Mouse (Mus musculus) T-helper 2 cell (primary cell): Measurements from ENCODE around the gene Camta1.

Experiments used
- in situ Hi-C: fragments of 300-600 bp; cut with MboI, MseI; formaldehyde crosslinking; loops from one replicate; pipeline ENCODE4 v1.15.1; 2025; ENCODE audit warnings: high pct_unique_total_duplicates

Camta1 gene

GRCm38 (mm10) chr4:150956369-150957105, 905.1 kb downstream of the Camta1 start:
- in situ Hi-C loops, result no loop called here

- in situ Hi-C loops, result no loop called here
Measured at GRCm38 (mm10) chr4:150950972-150951371, 910.7 kb downstream of the Camta1 start.

GRCm38 (mm10) chr4:150944707-150945106, 917.0 kb downstream of the Camta1 start:
- in situ Hi-C loops, result no loop called here

- in situ Hi-C loops, result no loop called here
Measured at GRCm38 (mm10) chr4:150939991-150940651, 921.6 kb downstream of the Camta1 start.

GRCm38 (mm10) chr4:150938063-150938452, 923.6 kb downstream of the Camta1 start:
- in situ Hi-C loops, result no loop called here

- in situ Hi-C loops, result no loop called here
Measured at GRCm38 (mm10) chr4:150937293-150938062, 924.2 kb downstream of the Camta1 start.

- in situ Hi-C loops, result no loop called here
Measured at GRCm38 (mm10) chr4:150933503-150933902, 928.2 kb downstream of the Camta1 start.

GRCm38 (mm10) chr4:150927789-150928188, 933.9 kb downstream of the Camta1 start:
- in situ Hi-C loops, result no loop called here

GRCm38 (mm10) chr4:150926924-150927705, 934.6 kb downstream of the Camta1 start:
- in situ Hi-C loops, result no loop called here

GRCm38 (mm10) chr4:150925923-150926322, 935.8 kb downstream of the Camta1 start:
- in situ Hi-C loops, result no loop called here

- in situ Hi-C loops, result no loop called here
Measured at GRCm38 (mm10) chr4:150924936-150925335, 936.7 kb downstream of the Camta1 start.

- in situ Hi-C loops, result no loop called here
Measured at GRCm38 (mm10) chr4:150924308-150924707, 937.4 kb downstream of the Camta1 start.

- in situ Hi-C loops, result no loop called here
Measured at GRCm38 (mm10) chr4:150921206-150921605, 940.5 kb downstream of the Camta1 start.

- in situ Hi-C loops, result no loop called here
Measured at GRCm38 (mm10) chr4:150917336-150918027, 944.2 kb downstream of the Camta1 start.

- in situ Hi-C loops, result no loop called here
Measured at GRCm38 (mm10) chr4:150915181-150915906, 946.3 kb downstream of the Camta1 start.

- in situ Hi-C loops, result no loop called here
Measured at GRCm38 (mm10) chr4:150914290-150914733, 947.4 kb downstream of the Camta1 start, which contains the start of the genes Park7 and Tnfrsf9. Gene Park7, minus strand, starts transcription at chr4:150914437. Gene Tnfrsf9, plus strand, starts transcription at chr4:150914562.

- in situ Hi-C loops, result no loop called here
Measured at GRCm38 (mm10) chr4:150913743-150914142, 947.9 kb downstream of the Camta1 start.

- in situ Hi-C loops, result no loop called here
Measured at GRCm38 (mm10) chr4:150910164-150910951, 951.3 kb downstream of the Camta1 start.
